Mouse (Mus musculus) kidney, embryonic 16.5 days (tissue): ENCODE measurements around the gene Pigq. TPM values are rescaled to one million over a fixed set of nuclear protein-coding genes. Genes with fewer than 3 reads are reported as not detected.
A peak's percentile ranks its signal among the peaks of the same experiment; 100 is the strongest.

Experiments
- ATAC-seq: fragments of 200-750 bp; cut with Nextera tagmentation; 2 replicates; pipeline ENCODE4 v1.8.0; 2017; ENCODE audit warnings: moderate TSS enrichment; ENCODE audit not compliant: low FRiP score, low TSS enrichment
- H3K27ac ChIP-seq: fragments of 300-500 bp; sonication (generic); 2 replicates; pipeline ENCODE4 v1.5.1; 2014; ENCODE audit warnings: low read length
- H3K27me3 ChIP-seq: fragments of 300-500 bp; sonication (generic); 2 replicates; pipeline ENCODE4 v1.6.1; 2014; ENCODE audit warnings: low read length, control low read depth, mixed read lengths; ENCODE audit not compliant: insufficient read depth
- H3K36me3 ChIP-seq: fragments of 300-500 bp; sonication (generic); 2 replicates; pipeline ENCODE4 v1.6.1; 2014; ENCODE audit warnings: low read length, control low read depth, mixed read lengths; ENCODE audit not compliant: insufficient read depth
- H3K4me1 ChIP-seq: fragments of 300-500 bp; sonication (generic); 2 replicates; pipeline ENCODE4 v1.6.1; 2014; ENCODE audit warnings: low read length, control low read depth, mixed read lengths; ENCODE audit not compliant: insufficient read depth
- H3K4me2 ChIP-seq: fragments of 300-500 bp; sonication (generic); replicated peaks from 2 replicates; pipeline ENCODE4 v1.6.1; 2014; ENCODE audit warnings: low read depth, low read length
- H3K4me3 ChIP-seq: fragments of 300-500 bp; sonication (generic); 2 replicates; pipeline ENCODE4 v1.5.1; 2014; ENCODE audit warnings: mild to moderate bottlenecking, low read length
- H3K9ac ChIP-seq: fragments of 300-500 bp; sonication (generic); replicated peaks from 2 replicates; pipeline ENCODE4 v1.6.1; 2014; ENCODE audit warnings: low read length
- H3K9me3 ChIP-seq: fragments of 300-500 bp; sonication (generic); 2 replicates; pipeline ENCODE4 v1.6.1; 2016; ENCODE audit warnings: low read length, control low read depth
- WGBS: fragments of 180-500 bp; shearing (Covaris S2); extraction: QIAGEN DNeasy Blood & Tissue Kit; methylation state at CpG from one replicate; pipeline ENCODE4 v1.1.7; 2014; 5-methylcytosine and 5-hydroxymethylcytosine counted together
- polyA plus RNA-seq: library from polyadenylated mRNA; unstranded; fragments of >200 nt; fragmentation: Nextera tagmentation; extraction: Ambion mirVana; gene quantifications from 2 replicates; pipeline ENCODE4 v1.2.1, GENCODE M21; 2015

Gene Pigq
- polyA plus RNA-seq, 1 experiment from 2014 or later = 85.8 TPM

- no peak overlapping the region for H3K4me3 ChIP-seq
- no peaks in the 10 kb centered on the region for H3K27me3 ChIP-seq
- no peak overlapping the region for H3K4me2 ChIP-seq
- no peak overlapping the region for H3K27ac ChIP-seq
- H3K9ac ChIP-seq = no peak overlapping the region
- WGBS = 83% methylated on average over 10 of the region's 10 CpGs
- H3K4me1 ChIP-seq = no peaks in the 10 kb centered on the region
- peaks cover 39% of the 10 kb centered on the region for H3K36me3 ChIP-seq
- ATAC-seq = no peak
- H3K9me3 ChIP-seq = no peaks in the 10 kb centered on the region
Measured at GRCm38 (mm10) chr17:25887467-25887866, 57.3 kb downstream of the Pigq start.

DNA sequence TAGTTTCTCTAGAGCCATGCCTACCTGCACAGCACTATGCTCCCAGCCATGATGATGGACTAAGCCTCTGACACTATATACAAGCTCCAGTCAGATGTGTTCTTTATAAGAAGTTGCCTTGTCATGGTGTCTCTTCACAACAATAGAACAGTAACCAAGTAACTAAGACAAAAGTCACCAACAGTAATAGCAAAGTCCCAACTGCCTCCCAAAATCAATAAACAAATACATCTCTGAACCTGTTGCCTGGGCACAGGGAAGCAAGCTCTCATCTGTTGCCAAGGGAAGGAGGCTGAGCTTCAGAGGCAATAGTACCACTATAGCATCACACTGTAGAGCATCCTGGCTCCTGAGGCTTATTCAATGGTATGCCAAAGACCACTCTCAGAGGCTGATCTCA is 57.9 kb downstream of the Pigq start:
- Histone ChIP-seq H3K4me1 (no peaks in the 10 kb centered on the region), H3K27me3 (no peaks in the 10 kb centered on the region), H3K9me3 (no peaks in the 10 kb centered on the region), H3K9ac (no peak overlapping the region), H3K4me3 (no peak overlapping the region), H3K4me2 (no peak overlapping the region), H3K36me3 (peaks cover 41% of the 10 kb centered on the region), H3K27ac (no peak overlapping the region)
- ATAC-seq = no peak

- no peaks in the 10 kb centered on the region for H3K27me3 ChIP-seq
- peaks cover 12% of the 10 kb centered on the region for H3K4me1 ChIP-seq
- H3K36me3 ChIP-seq = peaks cover 41% of the 10 kb centered on the region
- no peak for ATAC-seq
- no peak overlapping the region for H3K27ac ChIP-seq
- no peaks in the 10 kb centered on the region for H3K9me3 ChIP-seq
- no peak overlapping the region for H3K4me3 ChIP-seq
- WGBS = 72% methylated on average over 4 of the region's 4 CpGs
- H3K9ac ChIP-seq = no peak overlapping the region
- H3K4me2 ChIP-seq = no peak overlapping the region
Measured at GRCm38 (mm10) chr17:25885636-25886035, 59.1 kb downstream of the Pigq start.

DNA sequence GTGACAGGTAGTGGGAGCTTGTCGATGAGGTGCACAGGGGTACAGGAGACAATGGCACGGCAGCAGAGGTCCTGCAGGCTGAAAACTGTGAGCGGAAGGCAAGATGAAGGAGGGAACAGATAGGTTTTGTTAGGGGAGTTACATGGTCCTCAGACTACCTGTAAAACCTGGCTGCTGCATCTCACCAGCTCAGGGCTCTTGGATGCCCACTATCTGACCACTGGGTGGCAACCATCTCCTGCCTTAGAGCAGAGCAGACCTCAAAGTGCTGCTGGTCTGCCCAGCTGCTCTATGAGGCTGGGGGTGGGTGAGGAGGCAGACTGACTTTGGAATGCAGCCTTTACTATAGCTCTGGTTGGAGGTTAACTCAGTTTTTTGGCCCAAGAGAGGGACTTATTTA is 60.9 kb downstream of the Pigq start:
- H3K27ac ChIP-seq = no peak overlapping the region
- ATAC-seq = no peak
- H3K36me3 ChIP-seq = peaks cover 41% of the 10 kb centered on the region
- peaks cover 22% of the 10 kb centered on the region for H3K4me1 ChIP-seq
- H3K9me3 ChIP-seq = no peaks in the 10 kb centered on the region
- 94% methylated on average over 3 of the region's 3 CpGs for WGBS
- no peak overlapping the region for H3K4me3 ChIP-seq
- H3K9ac ChIP-seq = no peak overlapping the region
- no peaks in the 10 kb centered on the region for H3K27me3 ChIP-seq
- no peak overlapping the region for H3K4me2 ChIP-seq

DNA sequence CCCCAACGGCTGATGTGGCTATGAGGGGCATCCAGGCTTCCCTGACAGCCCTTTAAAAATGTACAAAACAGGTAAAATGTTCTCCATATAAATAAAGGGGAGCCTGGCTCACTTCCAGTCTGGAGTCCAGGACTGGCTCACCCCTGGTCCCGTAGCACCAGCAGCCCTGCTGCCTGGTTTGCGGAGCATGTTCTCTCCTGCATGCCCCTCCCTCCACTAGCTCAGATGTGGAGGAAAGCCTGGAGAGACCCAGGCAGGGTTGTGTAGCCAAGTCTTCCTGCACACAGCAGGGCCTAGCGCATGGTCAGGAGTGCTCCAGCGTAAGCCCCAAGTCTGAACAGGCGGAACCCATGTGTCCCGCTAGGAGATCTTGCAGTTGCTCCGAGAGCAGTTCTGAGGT is 61.5 kb downstream of the Pigq start:
- ATAC-seq = no peak
- H3K4me3 ChIP-seq = no peak overlapping the region
- no peak overlapping the region for H3K27ac ChIP-seq
- no peaks in the 10 kb centered on the region for H3K9me3 ChIP-seq
- WGBS = 82% methylated on average over 8 of the region's 8 CpGs
- H3K4me1 ChIP-seq = peaks cover 22% of the 10 kb centered on the region
- no peak overlapping the region for H3K9ac ChIP-seq
- peaks cover 40% of the 10 kb centered on the region for H3K36me3 ChIP-seq
- H3K4me2 ChIP-seq = no peak overlapping the region
- H3K27me3 ChIP-seq = no peaks in the 10 kb centered on the region

GRCm38 (mm10) chr17:25882306-25882705 is 62.4 kb downstream of the Pigq start:
- no peak overlapping the region for H3K27ac ChIP-seq
- H3K9ac ChIP-seq = no peak overlapping the region
- no peaks in the 10 kb centered on the region for H3K27me3 ChIP-seq
- H3K9me3 ChIP-seq = no peaks in the 10 kb centered on the region
- WGBS = 23% methylated on average over 5 of the region's 5 CpGs
- peaks cover 35% of the 10 kb centered on the region for H3K36me3 ChIP-seq
- peaks cover 22% of the 10 kb centered on the region for H3K4me1 ChIP-seq
- no peak for ATAC-seq
- H3K4me2 ChIP-seq = no peak overlapping the region
- H3K4me3 ChIP-seq = no peak overlapping the region

- ATAC-seq = no peak
Measured at GRCm38 (mm10) chr17:25881691-25882090, 63.0 kb downstream of the Pigq start.

GRCm38 (mm10) chr17:25880913-25881641 is 63.7 kb downstream of the Pigq start:
- no peak overlapping the region; the same call in 1 of the 2 replicates for H3K27ac ChIP-seq
- H3K4me2 ChIP-seq = no peak overlapping the region
- peaks cover 35% of the 10 kb centered on the region for H3K36me3 ChIP-seq
- H3K9me3 ChIP-seq = no peaks in the 10 kb centered on the region
- peaks cover 33% of the 10 kb centered on the region for H3K4me1 ChIP-seq
- H3K4me3 ChIP-seq = no peak overlapping the region
- no peak for ATAC-seq
- no peak overlapping the region for H3K9ac ChIP-seq
- no peaks in the 10 kb centered on the region for H3K27me3 ChIP-seq
- WGBS = 12% methylated on average over 5 of the region's 5 CpGs

More at GRCm38 (mm10) chr17:25881691-25882090, 63.0 kb downstream of the Pigq start:
- Histone ChIP-seq H3K4me1 (peaks cover 26% of the 10 kb centered on the region), H3K9ac (0 out of 2 replicates have a peak overlapping the region, but pooled peaks have one; percentile 8), H3K4me3 (no peak overlapping the region), H3K27me3 (no peaks in the 10 kb centered on the region), H3K4me2 (no peak overlapping the region), H3K27ac (peak overlapping the region; percentile 28; the same call in 1 of the 2 replicates), H3K9me3 (no peaks in the 10 kb centered on the region), H3K36me3 (peaks cover 35% of the 10 kb centered on the region)
- WGBS = 32% methylated on average over 4 of the region's 4 CpGs

- Histone ChIP-seq H3K4me3 (no peak within 1 kb of the TSS), H3K9ac (0 out of 2 replicates have a peak within 1 kb of the TSS, but pooled peaks have one; percentile 16), H3K9me3 (no peaks in the 10 kb centered on the region), H3K4me1 (peaks cover 36% of the 10 kb centered on the region), H3K36me3 (peaks cover 35% of the 10 kb centered on the region), H3K4me2 (no peak within 1 kb of the TSS), H3K27me3 (no peaks in the 10 kb centered on the region), H3K27ac (peak within 1 kb of the TSS; percentile 34; the same call in 1 of the 2 replicates)
- ATAC-seq = peak; percentile 7; the same call in 1 of the 2 replicates
- WGBS = 31% methylated on average over 5 of the region's 5 CpGs
Measured at GRCm38 (mm10) chr17:25880196-25880910, 64.4 kb downstream of the Pigq start, which contains the start of gene Wfikkn1. Wfikkn1 (minus strand) TSS chr17:25880858.

DNA sequence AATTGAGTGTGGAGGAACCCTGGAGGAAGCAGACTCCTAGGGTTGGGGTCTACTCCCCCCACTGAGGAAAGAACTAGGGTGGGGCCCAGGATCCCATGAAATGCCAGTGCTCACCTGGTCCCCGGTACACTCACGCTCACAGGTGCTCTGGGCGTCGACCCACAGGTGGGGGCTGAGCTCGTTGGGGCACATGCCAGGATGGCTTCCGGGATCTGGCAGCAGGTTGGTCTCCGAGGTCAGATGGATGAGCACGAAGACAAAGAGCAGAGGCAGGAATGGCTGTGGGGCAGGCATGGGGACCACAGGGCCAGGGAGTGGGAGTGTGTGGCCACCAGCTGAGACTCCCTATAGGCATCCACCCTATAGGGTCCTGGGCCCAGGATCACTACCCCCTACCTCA is 65.0 kb downstream of the Pigq start:
- Histone ChIP-seq H3K4me3 (no peak overlapping the region), H3K36me3 (peaks cover 35% of the 10 kb centered on the region), H3K27ac (0 out of 2 replicates have a peak overlapping the region, but pooled peaks have one; percentile 34), H3K27me3 (no peaks in the 10 kb centered on the region), H3K9me3 (no peaks in the 10 kb centered on the region), H3K4me1 (peaks cover 36% of the 10 kb centered on the region), H3K9ac (no peak overlapping the region), H3K4me2 (no peak overlapping the region)
- WGBS = 66% methylated on average over 8 of the region's 8 CpGs
- ATAC-seq = no peak
